Mouse (Mus musculus): ENCODE data around the gene Fezf2. TPM values are rescaled to one million over a fixed set of nuclear protein-coding genes. Genes with fewer than 3 reads are reported as not detected.

Fezf2 gene
- total and polyA plus RNA-seq, 2 experiments from 2014 or later, result 26.8 to 40.7 TPM

DNA sequence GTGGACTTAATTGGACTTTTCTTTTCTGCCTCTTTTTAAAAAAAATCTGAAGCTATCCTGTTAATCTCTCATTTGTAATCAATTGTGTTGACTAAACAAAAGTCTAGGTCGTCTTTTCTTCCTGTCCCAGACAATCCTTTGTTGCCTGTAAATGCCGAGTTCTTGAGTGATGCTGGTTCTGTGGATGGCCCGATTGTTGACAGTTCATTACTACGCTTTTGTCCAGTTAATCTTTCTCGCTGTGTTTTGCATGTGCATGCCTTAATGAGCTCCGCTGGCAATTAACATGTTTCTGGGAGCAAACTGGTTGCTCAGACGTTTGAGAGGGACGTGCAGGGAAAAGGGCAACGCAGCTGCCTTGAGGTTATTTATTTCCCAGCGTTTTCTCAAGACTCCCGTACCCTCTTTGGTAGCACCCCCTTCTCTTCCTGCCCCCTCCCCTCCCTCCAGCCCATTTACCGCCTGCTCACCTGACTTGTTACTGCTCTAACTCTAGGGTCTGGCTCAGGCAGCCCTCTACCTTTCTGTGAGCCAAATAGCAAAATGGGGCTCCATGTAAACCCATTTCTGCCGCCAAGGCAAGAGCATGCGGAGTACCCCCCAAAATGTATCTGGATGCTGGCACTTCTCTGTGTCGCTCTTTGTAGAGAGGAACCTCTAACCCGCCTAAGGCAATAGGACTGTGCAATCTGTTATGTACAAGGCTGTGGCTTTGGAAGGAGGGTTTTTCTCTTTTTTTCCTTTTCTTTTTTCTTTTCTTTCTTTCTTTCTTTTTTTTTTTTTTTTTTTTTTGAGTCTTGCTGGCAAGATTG, 9.8 kb downstream of the Fezf2 start:
- DNase-seq (peak; percentile 83), ATAC-seq (peak; percentile 60)
- no peaks in the 10 kb centered on the region for H3K36me3 ChIP-seq (ENCODE audit: insufficient read depth)
- H3K27me3 ChIP-seq (ENCODE audit: insufficient read depth, low read length), result peaks cover 10% of the 10 kb centered on the region
- 0 out of 2 replicates have a peak, but pooled peaks cover 2% of the 10 kb centered on the region for H3K4me1 ChIP-seq (ENCODE audit: insufficient read depth)
- H3K4me3 ChIP-seq (ENCODE audit: low read depth, low read length), result no peak overlapping the region
- H3K9me3 ChIP-seq (ENCODE audit: low read length), result no peaks in the 10 kb centered on the region
- 0 out of 2 replicates have a peak overlapping the region, but pooled peaks have one; percentile 14 for H3K9ac ChIP-seq
- no peak for TF ChIP-seq CTCF (IDR thresholded peaks at IDR 0.05; ENCODE audit: low read depth)
- peak overlapping the region; percentile 35 for H3K4me2 ChIP-seq (ENCODE audit: low read depth)
- 3% methylated on average over 16 of the region's 16 CpGs for WGBS
- peak overlapping the region; percentile 62 for H3K27ac ChIP-seq (ENCODE audit: low read depth, low read length)

DNA sequence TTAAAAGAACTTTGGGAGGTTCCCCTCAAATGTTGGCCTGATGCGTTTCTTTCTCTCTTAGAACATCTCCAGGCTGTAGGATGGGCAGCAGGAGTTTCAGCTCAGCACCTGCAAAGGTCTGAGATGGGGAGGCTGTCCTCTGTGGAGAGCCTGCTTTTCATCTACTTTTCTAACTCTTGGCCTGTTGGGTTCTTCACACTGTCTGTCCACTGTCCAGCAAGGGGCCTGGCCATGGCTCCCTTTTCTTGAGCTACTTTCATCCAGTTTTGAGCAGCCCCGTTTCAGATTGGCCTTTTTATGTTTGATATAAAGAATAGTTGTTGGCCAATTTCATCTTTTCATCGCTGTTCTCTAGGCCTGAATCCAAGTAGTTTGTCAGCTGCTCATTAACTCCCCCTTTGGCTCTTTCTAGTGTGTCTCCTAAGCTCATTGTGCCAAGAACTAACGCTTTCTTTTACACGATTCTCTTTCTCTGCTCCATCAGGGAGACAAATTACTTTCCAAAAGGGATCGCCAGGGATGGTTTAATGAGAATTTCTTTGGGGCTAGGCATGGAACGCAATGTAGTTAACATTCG, 10.5 kb downstream of the Fezf2 start:
- H3K27me3 ChIP-seq (ENCODE audit: insufficient read depth, low read length), result peaks cover 10% of the 10 kb centered on the region
- H3K27ac ChIP-seq (ENCODE audit: low read depth, low read length), result peak overlapping the region; percentile 62

GRCm38 (mm10) chr14:12334925-12335324, 13.1 kb downstream of the Fezf2 start:
- TF ChIP-seq CTCF (IDR thresholded peaks at IDR 0.05; ENCODE audit: low read depth), result no peak
- Histone ChIP-seq H3K4me2 (ENCODE audit: low read depth) (no peak overlapping the region), H3K9ac (no peak overlapping the region), H3K4me3 (ENCODE audit: low read depth, low read length) (no peak overlapping the region), H3K9me3 (ENCODE audit: low read length) (no peaks in the 10 kb centered on the region), H3K4me1 (ENCODE audit: insufficient read depth) (0 out of 2 replicates have a peak, but pooled peaks cover 2% of the 10 kb centered on the region), H3K36me3 (ENCODE audit: insufficient read depth) (no peaks in the 10 kb centered on the region), H3K27me3 (ENCODE audit: insufficient read depth, low read length) (peaks cover 8% of the 10 kb centered on the region), H3K27ac (ENCODE audit: low read depth, low read length) (no peak overlapping the region)
- no peak for DNase-seq
- 53% methylated on average over 7 of the region's 7 CpGs for WGBS
- ATAC-seq, result no peak

More for the DNA sequence above, 10.5 kb downstream of the Fezf2 start:
- Histone ChIP-seq H3K4me2 (ENCODE audit: low read depth) (no peak overlapping the region), H3K4me3 (ENCODE audit: low read depth, low read length) (no peak overlapping the region), H3K9me3 (ENCODE audit: low read length) (no peaks in the 10 kb centered on the region), H3K9ac (no peak overlapping the region), H3K36me3 (ENCODE audit: insufficient read depth) (no peaks in the 10 kb centered on the region), H3K4me1 (ENCODE audit: insufficient read depth) (0 out of 2 replicates have a peak, but pooled peaks cover 2% of the 10 kb centered on the region)
- no peak for DNase-seq
- WGBS, result 7% methylated on average over 8 of the region's 8 CpGs
- peak; percentile 64 for ATAC-seq
- 0 out of 2 replicates have a peak, but pooled peaks have one; percentile 19 for TF ChIP-seq CTCF (IDR thresholded peaks at IDR 0.05; ENCODE audit: low read depth)

GRCm38 (mm10) chr14:12333622-12334021, 14.4 kb downstream of the Fezf2 start:
- TF ChIP-seq CTCF (IDR thresholded peaks at IDR 0.05; ENCODE audit: low read depth), result no peak
- Histone ChIP-seq H3K27ac (ENCODE audit: low read depth, low read length) (no peak overlapping the region), H3K9me3 (ENCODE audit: low read length) (no peaks in the 10 kb centered on the region), H3K9ac (no peak overlapping the region), H3K4me3 (ENCODE audit: low read depth, low read length) (no peak overlapping the region), H3K4me1 (ENCODE audit: insufficient read depth) (no peaks in the 10 kb centered on the region), H3K36me3 (ENCODE audit: insufficient read depth) (no peaks in the 10 kb centered on the region), H3K27me3 (ENCODE audit: insufficient read depth, low read length) (no peaks in the 10 kb centered on the region), H3K4me2 (ENCODE audit: low read depth) (no peak overlapping the region)
- ATAC-seq, result no peak
- no peak for DNase-seq
- 88% methylated on average over 7 of the region's 7 CpGs for WGBS

- H3K9ac ChIP-seq, result no peak overlapping the region
- H3K4me3 ChIP-seq (ENCODE audit: low read depth, low read length), result no peak overlapping the region
- TF ChIP-seq CTCF (IDR thresholded peaks at IDR 0.05; ENCODE audit: low read depth), result no peak
- no peak overlapping the region for H3K4me2 ChIP-seq (ENCODE audit: low read depth)
- no peak for ATAC-seq
- H3K4me1 ChIP-seq (ENCODE audit: insufficient read depth), result no peaks in the 10 kb centered on the region
- DNase-seq, result no peak
- WGBS, result 47% methylated on average over 2 of the region's 2 CpGs
- no peak overlapping the region for H3K27ac ChIP-seq (ENCODE audit: low read depth, low read length)
- no peaks in the 10 kb centered on the region for H3K27me3 ChIP-seq (ENCODE audit: insufficient read depth, low read length)
- H3K9me3 ChIP-seq (ENCODE audit: low read length), result no peaks in the 10 kb centered on the region
- no peaks in the 10 kb centered on the region; the same call in 1 of the 2 replicates for H3K36me3 ChIP-seq (ENCODE audit: insufficient read depth)
These were observed 44.9 kb downstream of the Fezf2 start for GRCm38 (mm10) chr14:12303106-12303505.

GRCm38 (mm10) chr14:12300677-12301076, 47.3 kb downstream of the Fezf2 start:
- Histone ChIP-seq H3K9me3 (ENCODE audit: low read length) (no peaks in the 10 kb centered on the region), H3K4me2 (ENCODE audit: low read depth) (no peak overlapping the region), H3K4me1 (ENCODE audit: insufficient read depth) (no peaks in the 10 kb centered on the region), H3K27me3 (ENCODE audit: insufficient read depth, low read length) (no peaks in the 10 kb centered on the region), H3K27ac (ENCODE audit: low read depth, low read length) (no peak overlapping the region), H3K4me3 (ENCODE audit: low read depth, low read length) (no peak overlapping the region), H3K9ac (no peak overlapping the region), H3K36me3 (ENCODE audit: insufficient read depth) (no peaks in the 10 kb centered on the region; the same call in 1 of the 2 replicates)
- peak; percentile 71 for DNase-seq
- no peak for ATAC-seq
- peak; percentile 62 for TF ChIP-seq CTCF (IDR thresholded peaks at IDR 0.05; ENCODE audit: low read depth)
- 53% methylated on average over 3 of the region's 3 CpGs for WGBS

DNA sequence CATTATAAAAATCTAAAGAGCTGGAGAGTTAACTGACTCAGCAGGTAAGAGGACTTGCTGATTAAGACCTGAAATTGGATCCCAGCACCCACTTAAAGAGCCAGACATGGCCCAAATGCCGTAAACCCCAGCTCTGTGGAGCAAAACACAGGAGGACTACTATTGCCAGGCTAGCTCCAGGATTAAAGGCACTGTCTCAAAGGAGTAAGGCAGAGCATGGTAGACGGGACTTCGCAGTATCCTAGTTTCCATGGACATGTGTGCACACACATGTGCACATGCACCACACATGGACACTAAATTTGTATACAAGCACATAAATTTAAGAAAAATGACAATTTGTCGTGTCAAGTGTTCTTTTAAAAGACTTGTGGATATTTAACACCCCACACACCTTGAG, 47.7 kb downstream of the Fezf2 start:
- no peak overlapping the region for H3K27ac ChIP-seq (ENCODE audit: low read depth, low read length)
- DNase-seq (no peak), ATAC-seq (no peak)
- H3K4me2 ChIP-seq (ENCODE audit: low read depth), result no peak overlapping the region
- H3K4me1 ChIP-seq (ENCODE audit: insufficient read depth), result no peaks in the 10 kb centered on the region
- no peaks in the 10 kb centered on the region for H3K9me3 ChIP-seq (ENCODE audit: low read length)
- H3K9ac ChIP-seq, result no peak overlapping the region
- H3K4me3 ChIP-seq (ENCODE audit: low read depth, low read length), result no peak overlapping the region
- H3K27me3 ChIP-seq (ENCODE audit: insufficient read depth, low read length), result no peaks in the 10 kb centered on the region
- no peaks in the 10 kb centered on the region; the same call in 1 of the 2 replicates for H3K36me3 ChIP-seq (ENCODE audit: insufficient read depth)
- WGBS, result 63% methylated on average over 4 of the region's 4 CpGs
- TF ChIP-seq CTCF (IDR thresholded peaks at IDR 0.05; ENCODE audit: low read depth), result no peak
